Mouse (Mus musculus): ENCODE results near the gene Abtb2.
A peak's percentile ranks its signal among the peaks of the same experiment; 100 is the strongest.

Abtb2 gene

DNA sequence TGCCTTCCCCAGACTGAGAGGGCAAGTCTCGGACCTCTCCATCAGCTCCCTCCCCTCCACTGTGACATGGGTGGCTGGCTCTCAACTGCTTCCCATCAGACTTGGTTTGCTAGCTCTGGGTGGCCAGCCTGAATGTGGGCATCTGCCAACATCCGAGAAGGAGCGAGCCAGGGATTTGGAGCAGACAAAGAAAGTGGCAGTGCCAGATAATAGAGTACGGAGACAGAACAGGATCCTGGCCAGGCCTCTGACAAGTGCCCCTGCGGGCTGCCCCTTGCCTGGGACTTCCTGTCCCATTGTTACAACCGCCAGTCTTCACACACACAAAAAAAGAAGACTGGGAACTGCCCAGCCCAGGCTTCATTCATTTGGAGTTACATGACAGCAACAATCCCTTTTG is 124.3 kb downstream of the Abtb2 start:
- DNase-seq (ENCODE audit: low spot score): peak; percentile 21

DNA sequence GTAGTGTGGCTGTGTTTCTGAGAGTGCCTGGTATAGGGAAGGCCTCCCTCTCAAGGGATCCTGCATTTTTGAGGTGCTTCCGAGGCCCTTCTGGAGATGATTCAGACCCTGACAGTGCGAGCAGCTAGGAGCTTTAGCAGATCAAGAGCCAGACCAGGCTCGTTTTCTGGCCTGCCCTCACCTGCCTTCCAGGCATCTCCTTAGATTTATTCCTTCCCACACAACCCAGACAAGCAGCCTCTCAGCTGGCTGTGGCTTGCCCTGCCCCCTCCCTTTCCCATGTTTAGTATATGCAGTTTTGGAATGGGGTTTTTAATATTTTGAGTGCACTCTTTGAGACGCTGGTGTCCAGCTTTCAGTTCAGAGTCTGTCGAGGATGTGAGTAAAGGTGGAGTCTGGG is 124.7 kb downstream of the Abtb2 start:
- no peak for DNase-seq (ENCODE audit: low spot score)

DNA sequence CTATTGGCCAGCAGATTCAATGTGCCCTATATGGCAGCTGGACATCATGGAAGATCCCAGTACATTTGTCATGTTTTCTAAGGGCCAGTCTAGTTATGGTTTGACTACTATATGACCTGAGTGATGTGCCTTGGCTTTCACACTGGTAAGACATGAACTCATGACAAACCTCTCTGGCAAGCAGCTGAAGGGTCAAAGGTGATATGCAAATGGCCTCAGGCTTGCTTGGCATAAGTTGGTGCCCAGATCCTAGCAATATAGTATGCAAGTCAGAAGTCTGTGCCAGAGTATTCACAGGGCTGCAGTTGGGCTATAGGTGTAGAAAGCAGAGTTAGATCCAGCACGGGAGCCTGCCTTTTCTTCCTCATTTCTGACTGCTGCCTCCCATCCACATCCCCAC is 125.2 kb downstream of the Abtb2 start:
- DNase-seq (ENCODE audit: low spot score): no peak

DNA sequence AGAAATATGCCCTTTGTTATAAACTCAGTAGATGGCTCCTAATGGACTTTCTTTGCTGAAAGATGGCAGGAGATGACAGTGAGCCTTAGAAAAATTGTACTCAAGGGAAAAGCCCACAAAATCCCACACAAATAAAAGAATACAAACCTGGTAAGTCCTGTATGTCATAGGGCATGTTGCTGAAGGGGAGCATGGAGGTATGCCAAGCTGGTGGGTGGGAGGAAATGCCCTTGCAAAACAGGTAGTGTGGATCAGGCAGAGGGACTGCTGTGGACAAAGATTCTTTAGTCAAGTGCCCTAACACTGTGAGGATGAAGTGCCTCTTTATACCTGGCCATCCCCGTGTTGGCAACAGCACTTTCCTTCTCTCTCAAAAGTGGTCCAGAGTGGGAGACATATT is 126.7 kb downstream of the Abtb2 start:
- no peak for DNase-seq (ENCODE audit: low spot score)

DNA sequence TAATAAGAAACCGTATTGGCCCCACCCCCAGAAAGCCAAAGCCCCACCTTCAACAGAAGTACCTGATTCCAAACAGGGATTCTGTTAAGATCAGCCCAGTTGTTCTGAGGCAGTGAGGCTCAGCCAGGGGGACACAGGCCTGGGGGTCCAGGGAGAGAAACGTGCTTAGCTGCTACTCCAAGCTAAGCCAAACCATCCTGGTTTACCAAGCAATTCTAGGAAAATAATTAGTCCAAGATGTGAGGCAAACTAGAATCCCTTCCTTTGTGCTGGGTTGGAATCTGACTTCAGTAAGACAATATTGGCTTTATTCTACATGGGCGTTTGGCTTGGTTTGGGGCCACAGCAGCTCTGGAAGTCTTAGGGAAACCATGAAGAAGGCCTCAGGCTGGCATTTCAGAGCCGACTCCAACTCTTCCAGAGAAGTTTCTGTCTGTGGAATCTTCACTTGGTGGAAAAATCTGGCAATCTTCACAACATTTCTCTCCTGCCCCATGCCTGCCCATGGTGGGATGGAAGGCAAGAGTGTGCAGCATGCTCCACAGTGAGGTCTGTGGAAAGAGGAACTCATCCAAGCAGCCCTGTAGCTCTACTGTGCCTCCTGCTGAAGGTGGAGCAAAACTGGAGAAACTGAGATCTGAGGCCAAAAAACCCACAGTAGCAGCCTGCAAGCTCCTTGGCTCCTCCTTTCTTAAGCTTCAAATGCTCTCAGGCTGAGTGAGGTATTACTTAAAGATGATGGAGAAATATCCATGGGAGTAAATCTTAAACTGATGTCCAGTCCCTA is 128.9 kb downstream of the Abtb2 start:
- DNase-seq (ENCODE audit: low spot score): peak; percentile 25

DNA sequence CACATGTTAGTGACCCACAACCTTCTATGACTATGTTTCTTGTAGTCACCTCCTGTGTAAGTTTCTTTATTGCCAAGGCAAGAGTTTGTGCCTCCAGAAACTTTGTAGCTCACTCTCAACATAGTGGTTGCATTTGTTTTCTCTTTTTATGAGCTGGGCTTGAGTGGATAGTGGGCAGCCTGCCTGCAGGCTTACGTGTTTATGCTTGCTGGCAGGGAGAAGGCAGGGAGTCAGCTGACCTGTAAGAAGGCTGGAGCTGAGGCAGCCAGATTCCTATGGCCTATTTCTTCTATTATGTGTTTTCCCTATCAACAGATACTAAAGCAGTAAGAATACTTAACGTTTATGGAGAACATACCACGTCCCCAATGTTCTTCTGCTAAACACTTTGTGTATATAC is 130.1 kb downstream of the Abtb2 start:
- no peak for DNase-seq (ENCODE audit: low spot score)

DNA sequence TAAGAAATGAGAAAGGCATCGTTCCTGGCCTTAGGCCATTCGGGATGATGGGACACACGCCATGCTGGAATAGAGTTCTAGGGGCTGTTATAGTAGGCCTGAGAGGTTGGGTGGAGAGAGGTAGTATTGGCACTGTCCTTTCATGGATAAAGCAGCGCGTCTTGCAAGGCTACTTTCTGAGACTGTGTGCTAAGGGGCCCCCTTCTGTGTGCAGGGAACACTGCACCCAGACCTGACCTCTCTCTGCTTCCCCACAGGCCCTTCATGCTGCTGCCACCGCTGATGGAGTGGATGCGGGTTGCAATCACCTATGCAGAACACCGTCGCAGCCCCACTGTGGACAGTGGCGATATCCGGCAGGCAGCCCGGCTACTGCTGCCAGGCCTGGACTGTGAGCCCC is 134.4 kb downstream of the Abtb2 start:
- peak; percentile 35 for DNase-seq (ENCODE audit: low spot score)

DNA sequence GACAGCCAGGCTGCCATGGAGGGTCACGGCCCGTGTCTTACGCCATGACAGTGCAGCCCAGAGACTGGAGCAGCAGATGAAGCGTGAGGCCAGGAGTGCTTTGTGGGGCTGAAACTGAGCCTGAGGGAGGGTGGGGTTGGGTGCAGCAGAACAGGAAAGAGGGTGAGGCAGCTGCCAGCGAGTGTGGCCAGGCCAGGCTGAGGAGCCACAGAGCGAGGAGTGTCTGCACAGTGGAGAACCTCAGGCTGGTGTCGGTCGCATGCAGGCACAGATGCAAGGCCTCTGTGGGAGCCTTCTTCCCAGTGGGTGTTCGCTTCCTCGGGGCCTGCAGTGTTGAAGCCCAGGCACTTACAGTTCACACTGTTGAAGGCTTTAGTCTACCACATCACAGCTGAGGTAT is 137.2 kb downstream of the Abtb2 start:
- no peak for DNase-seq (ENCODE audit: low spot score)

DNA sequence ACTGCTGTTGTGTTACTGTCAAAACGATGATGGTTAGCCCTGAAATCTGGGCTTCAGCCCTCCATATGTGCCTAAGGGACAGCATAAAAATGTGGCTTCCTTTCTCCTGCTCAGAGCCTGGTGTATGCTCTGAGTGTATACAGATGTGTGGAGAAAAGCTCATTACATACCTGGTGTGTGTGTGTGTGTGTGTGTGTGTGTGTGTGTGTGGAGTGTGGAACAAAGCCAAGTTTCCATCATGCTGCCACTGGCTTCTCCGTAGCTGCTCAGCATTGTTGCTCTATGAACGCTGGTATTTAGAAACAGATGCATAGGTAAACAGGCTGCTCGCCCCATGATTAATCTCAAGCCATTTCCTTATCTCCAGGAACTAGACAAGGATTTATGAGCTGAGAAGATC is 137.8 kb downstream of the Abtb2 start:
- no peak for DNase-seq (ENCODE audit: low spot score)

DNA sequence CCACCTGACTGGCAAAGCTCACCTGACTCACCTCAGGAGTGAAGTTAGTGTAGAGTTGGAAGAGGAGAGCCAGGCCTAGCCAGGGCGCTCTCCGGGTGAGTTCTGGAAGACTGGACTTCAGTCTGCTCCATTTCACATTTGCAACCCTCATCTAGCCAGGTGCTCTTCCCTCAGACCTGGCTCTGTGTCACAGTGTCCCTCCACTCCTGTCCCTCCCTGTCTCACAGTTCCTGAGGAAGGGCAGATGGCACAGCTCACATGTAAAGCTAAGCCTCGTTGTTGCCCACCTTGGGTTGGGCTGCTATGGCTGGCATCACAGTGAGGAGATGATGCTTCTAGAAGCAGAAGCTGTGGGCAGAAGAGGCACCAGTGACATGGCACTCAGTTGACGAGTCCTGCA is 139.7 kb downstream of the Abtb2 start:
- no peak for DNase-seq (ENCODE audit: low spot score)

DNA sequence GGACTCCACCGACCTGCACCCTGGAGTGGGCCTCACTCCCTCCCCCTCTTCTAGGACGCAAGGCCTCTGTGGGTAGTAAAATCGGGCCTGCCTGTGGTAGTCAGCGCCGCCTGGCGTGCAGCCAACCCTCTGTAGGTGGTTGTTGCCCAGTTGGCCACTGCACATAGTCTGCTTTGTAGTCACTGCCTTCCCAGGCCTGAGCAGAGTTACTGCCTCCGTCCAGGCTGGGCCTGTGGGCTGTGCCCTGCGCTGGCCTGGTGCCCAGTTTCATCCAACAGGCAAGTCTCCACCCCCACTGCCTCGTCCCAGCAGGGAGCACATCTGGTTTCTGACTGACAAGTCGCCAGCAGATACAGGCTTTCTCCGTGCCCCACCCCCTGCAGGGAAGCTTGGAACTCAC is 140.1 kb downstream of the Abtb2 start:
- no peak for DNase-seq (ENCODE audit: low spot score)

DNA sequence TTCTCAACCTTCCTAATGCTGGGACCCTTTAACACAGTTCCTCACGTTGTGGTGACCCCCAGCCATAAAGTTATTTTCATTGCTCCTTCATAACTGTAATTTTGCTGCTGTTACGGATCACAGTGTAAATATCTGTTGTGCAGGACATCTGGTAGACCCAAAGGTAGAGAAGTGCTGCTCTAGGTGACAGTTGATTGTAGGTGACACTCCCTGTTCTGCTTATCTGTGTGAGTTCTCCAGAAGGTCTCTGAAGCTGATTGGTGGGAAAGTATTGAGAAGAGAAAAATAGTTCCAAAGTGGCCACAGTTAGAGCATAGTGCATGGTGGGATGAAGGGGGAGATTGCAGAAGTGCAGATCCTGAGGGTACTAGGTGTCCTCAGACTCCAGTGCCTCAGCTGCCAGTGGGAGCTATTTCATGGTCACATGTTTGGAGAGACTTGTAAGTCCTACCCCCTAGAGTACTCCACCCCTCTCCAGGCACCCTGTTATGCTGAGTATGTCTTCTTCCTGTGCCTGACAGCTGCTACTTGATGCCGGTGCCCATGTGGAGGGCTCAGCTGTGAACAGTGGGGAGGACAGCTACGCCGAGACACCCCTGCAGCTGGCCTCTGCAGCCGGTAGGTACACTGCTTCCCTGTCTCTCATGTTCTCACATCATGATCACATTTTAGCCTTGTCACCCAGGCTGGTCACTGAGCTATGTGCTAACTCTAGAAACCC is 141.1 kb downstream of the Abtb2 start:
- no peak for DNase-seq (ENCODE audit: low spot score)

DNA sequence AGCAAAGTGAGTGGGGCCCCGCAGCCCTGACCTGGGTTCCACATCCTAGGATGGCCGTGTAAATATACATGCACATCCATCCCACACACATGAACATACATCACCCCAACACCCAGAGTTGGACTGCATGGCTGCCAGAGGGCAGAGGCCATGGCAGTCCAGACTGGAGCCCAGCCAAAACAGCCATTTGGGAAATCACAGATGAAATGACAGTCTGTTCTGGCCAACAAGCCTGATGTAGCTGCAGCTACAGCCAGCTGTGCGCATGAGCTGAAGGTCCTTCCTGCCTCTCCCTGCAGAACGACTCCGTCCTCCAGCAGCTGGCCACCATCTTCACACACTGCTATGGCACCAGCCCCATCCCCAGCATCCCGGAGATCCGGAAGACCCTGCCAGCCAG is 144.7 kb downstream of the Abtb2 start:
- no peak for DNase-seq (ENCODE audit: low spot score)

DNA sequence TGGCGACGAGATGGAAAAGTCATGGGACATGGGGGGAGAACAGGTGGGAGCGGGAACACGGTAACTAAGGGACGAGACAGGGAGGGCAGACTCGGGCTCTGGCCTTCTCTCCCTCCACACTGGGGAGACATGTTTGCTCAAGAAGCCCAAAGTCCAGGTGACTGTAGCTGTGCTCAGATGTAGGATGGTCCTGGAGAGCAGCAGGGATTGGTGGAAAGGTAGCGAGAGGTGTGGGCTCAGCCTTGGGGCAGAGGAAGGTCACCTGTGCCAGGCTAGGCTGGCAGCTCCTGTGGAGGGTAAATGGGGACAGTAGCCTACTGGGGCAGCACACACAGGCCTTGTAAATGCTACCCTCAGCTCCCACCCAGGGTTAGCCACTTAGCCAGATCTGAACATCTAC is 147.7 kb downstream of the Abtb2 start:
- DNase-seq (ENCODE audit: low spot score): no peak

DNA sequence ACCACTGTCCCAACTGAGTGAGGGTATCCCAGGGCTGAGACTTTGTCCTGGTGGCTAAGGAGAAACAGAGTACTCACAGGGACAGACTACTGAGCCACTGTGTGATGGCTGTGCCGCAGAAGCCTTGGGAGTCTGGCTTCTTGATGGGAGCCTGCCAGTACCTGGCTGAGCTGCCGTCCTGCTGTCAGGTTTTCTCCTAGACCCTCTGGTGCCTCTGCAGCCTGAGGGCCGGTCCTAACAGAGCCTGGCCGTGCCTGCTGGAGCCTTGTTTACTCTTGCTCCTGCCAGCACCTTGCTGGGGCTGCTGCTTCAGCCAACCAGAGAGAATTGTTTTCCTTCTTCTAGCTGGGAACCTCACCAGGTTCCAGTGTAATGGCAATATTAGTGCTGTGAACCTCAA is 148.3 kb downstream of the Abtb2 start:
- no peak for DNase-seq (ENCODE audit: low spot score)

DNA sequence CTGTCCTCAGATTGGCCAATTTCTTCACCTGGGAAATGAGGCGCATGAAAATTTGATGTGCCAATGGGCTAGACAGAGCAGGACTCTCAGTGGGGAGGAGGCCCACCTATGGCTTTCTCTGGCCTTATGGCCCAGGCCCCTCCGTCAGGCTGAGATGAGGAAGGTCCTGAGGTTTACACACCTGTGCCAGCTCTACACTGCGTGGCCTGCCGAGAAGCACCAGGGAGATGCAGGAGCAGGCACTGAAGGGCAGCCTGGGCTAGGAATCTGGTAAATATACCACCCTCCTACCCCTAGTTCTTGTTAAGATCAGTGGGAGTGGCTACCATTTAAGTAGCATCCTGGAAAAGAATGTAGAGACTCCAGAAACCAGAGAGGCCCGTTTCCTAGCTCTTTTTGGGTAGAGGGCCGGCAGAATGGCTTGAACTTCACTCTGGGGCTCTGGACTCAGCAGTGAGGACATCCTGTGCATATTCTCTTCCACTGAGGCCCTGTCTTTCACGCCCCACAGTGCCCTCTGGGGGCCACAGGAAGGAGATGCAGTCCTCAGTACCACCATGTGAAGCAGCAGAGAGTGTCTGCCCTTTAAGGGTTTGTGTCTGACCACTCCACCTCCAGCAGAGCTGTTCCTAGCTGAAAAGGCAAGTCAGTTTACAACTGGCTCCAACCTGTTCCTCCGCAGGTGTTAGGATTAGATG is 152.6 kb downstream of the Abtb2 start:
- peak; percentile 86 for DNase-seq (ENCODE audit: low spot score)

DNA sequence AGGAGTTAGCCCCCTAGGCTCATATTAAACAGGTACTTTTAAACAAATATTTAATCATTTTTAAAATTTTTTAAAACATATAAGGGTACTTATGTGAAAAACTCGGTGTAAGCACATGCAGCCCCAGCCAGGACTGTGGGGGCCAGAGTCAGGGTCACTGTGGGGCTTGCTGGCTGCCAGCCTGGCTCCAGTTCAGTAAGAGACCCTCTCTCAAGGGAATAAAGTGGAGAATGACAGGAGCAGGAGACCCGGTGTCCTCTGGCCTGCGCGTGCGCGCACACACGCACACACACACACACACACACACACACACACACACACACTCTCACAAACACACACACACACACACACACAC is 153.2 kb downstream of the Abtb2 start:
- DNase-seq (ENCODE audit: low spot score): no peak

DNA sequence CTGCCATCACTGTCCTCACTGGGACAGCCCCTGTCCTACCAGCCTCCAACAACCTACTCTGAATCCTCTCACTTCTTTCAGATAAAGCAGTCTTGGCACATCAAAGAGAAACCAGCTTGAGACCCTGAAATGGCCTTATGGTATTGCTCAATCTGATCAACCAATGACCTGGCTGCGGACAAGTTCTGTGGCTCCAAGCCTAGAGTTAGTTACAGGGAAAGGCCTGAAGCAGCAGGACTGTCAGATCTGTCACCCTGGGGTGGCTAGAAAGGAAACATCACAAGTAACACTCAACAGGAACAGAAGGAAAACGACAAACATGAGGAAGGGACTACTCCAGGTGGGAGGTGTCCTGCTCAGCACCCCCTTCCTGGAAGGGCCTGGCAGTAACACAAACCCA is 158.4 kb downstream of the Abtb2 start:
- no peak for DNase-seq (ENCODE audit: low spot score)

DNA sequence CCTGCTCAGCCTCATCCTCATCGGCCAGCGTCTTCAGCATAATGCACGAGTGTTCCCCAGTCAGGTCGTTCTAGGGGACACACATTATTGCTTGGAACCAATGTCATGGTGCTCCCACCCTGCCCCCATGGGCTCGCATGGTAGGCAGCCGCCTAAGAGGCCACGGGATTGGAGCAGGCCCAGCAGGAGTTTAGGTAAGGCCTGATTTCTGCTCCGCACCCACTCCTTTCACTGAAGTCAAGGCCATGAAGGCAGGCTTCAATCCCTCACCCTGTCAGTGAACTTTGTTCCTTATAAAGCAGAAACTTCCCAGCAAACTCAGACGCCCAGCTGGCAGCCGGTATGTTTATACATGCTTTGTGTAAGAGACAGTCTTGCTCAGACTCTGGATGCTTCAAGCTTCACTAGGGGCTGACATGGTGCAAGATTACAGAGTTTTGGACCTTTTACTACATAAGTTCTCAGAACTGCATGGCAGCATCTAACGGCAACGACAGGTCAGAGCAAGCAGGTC is 162.0 kb downstream of the Abtb2 start:
- DNase-seq (ENCODE audit: low spot score): no peak

DNA sequence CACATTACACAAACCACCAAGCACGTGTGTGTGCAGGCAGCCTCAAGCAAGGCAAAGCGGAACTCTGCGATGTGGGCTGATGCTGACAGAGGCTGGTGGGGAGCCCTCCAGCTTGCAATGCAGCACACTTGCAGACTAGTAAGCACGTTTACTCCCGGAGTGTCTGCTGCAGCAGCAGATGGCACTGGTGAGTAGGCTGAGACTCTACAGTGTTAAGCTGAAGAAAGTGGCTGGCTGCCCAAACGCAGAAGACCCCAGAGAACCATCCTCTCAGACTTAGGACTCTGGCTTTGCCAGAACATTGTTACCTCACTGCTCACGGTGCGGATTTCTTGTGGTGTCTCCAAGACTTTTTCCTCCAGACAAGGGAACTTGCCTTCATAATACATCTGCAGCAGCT is 164.9 kb downstream of the Abtb2 start:
- DNase-seq (ENCODE audit: low spot score): no peak

DNA sequence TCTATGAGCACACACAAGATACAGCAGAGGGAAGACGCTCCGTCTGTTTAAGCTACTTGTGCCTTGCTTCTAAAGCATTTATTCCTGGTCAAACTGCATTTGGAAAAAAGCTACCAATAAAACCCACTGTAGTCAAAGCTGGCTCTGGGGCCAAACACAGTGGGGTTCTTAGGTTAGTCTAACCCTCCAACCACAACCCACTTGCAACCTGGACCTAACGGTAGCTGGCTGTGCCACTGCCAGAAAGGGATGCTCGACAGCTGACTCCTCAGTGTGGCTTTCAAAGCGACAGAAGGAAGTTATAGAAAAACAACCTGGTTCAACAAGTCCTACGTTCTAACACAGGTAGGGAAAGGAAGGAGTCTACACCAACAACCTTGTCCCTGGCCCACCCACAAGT is 165.3 kb downstream of the Abtb2 start:
- DNase-seq (ENCODE audit: low spot score): no peak

DNA sequence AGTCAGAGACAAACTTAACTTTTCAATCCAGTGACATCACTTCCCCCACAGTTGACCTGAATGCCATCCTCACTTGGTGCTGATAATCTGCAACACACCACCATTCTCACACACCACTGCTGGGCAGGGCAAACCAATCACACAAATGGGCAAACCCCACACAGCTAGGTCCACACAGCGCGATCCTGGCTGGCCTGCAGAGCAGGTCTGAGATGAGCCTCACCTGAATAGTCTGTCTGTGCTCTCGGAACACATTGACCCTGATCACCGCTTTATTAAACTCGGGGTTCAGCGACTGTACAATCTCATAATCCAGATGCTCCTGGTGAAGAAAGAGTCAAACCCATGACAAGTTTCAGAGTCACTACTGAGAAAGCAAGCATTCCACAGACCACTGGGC is 176.7 kb downstream of the Abtb2 start:
- no peak for DNase-seq (ENCODE audit: low spot score)

DNA sequence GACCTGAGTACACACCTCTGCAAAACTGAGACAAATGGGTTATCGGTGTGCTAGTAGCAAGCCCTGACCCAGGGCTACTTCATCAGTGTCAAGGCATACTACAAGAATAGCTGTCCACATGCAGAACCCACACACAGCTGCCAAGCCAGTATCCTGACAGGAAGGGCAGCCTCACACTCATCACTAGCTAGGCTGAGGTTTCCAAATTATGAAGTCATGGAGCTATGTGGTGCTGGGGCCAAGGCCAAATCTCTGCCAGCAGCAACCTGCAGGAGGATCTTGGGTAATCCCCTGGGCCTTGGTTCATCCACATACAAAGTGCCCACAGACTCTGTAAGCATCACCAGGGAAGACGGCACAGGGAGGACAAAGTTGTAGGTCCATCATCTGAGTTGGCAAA is 177.4 kb downstream of the Abtb2 start:
- DNase-seq (ENCODE audit: low spot score): no peak

All from embryo, embryonic 10 days (tissue).